In genomic region chr6:89000359-89000758, GRCm38 (mm10) we compare ENCODE assay signal across 8 mouse cellular contexts.
DNase-seq lines count a peak whose midpoint lies in the region; ATAC-seq lines count a peak whose summit lies in the region.

No protein-coding gene starts in this region.

- no peak overlapping the region for H3K4me3 ChIP-seq in heart, embryonic 10.5 days
- H3K4me3 ChIP-seq in embryonic facial prominence, embryonic 14.5 days (ENCODE audit: low read depth, low read length): no peak overlapping the region
- no peak overlapping the region for H3K4me3 ChIP-seq in midbrain, embryonic 16.5 days (ENCODE audit: low read depth, low read length)

- H3K9me3 ChIP-seq in heart, embryonic 10.5 days: no peaks in the 10 kb centered on the region
- no peaks in the 10 kb centered on the region for H3K9me3 ChIP-seq in embryonic facial prominence, embryonic 14.5 days (ENCODE audit: control insufficient read depth, low read length)
- H3K9me3 ChIP-seq in midbrain, embryonic 16.5 days (replicated peaks; ENCODE audit: control insufficient read depth, low read length, poor library complexity, severe bottlenecking): no peaks in the 10 kb centered on the region

- no peak overlapping the region for H3K9ac ChIP-seq in embryonic facial prominence, embryonic 14.5 days (ENCODE audit: low read depth, low read length)
- peak overlapping the region; percentile 46; the same call in 1 of the 2 replicates for H3K9ac ChIP-seq in midbrain, embryonic 16.5 days (ENCODE audit: low read depth, low read length)

- no peak for ATAC-seq in embryonic facial prominence, embryonic 14.5 days (ENCODE audit: low read depth)
- ATAC-seq in midbrain, embryonic 16.5 days: no peak

- peak; percentile 90 for DNase-seq in heart, adult 11 months
- no peak for DNase-seq in heart, embryonic 10.5 days (ENCODE audit: low spot score)
- peak; percentile 34 for DNase-seq in embryonic facial prominence, embryonic 14.5 days (ENCODE audit: low spot score)
- DNase-seq in kidney, postnatal 10 days: peak; percentile 46
- no peak for DNase-seq in layer of hippocampus, adult 8-10 months (ENCODE audit: low spot score in 2 of 2)
- no peak for DNase-seq in ovary, postnatal 36 days (ENCODE audit: low spot score)
- no peak for DNase-seq in thymus, postnatal 0 days (ENCODE audit: low spot score)

- no peak overlapping the region for H3K27ac ChIP-seq in heart, embryonic 10.5 days
- H3K27ac ChIP-seq in embryonic facial prominence, embryonic 14.5 days (replicated peaks; ENCODE audit: low read depth, low read length): no peak overlapping the region
- peak overlapping the region; percentile 22; the same call in 1 of the 2 replicates for H3K27ac ChIP-seq in midbrain, embryonic 16.5 days (ENCODE audit: low read length)

- H3K36me3 ChIP-seq in heart, embryonic 10.5 days: no peaks in the 10 kb centered on the region
- no peaks in the 10 kb centered on the region for H3K36me3 ChIP-seq in embryonic facial prominence, embryonic 14.5 days (ENCODE audit: control insufficient read depth, insufficient read depth, low read length)
- no peaks in the 10 kb centered on the region for H3K36me3 ChIP-seq in midbrain, embryonic 16.5 days (ENCODE audit: control insufficient read depth, insufficient read depth, low read length)

- H3K4me1 ChIP-seq in heart, embryonic 10.5 days: no peaks in the 10 kb centered on the region
- H3K4me1 ChIP-seq in embryonic facial prominence, embryonic 14.5 days (ENCODE audit: control insufficient read depth, insufficient read depth, low read length): peaks cover 7% of the 10 kb centered on the region
- peaks cover 6% of the 10 kb centered on the region; the same call in 1 of the 2 replicates for H3K4me1 ChIP-seq in midbrain, embryonic 16.5 days (ENCODE audit: control insufficient read depth, insufficient read depth, low read length)

- H3K4me2 ChIP-seq in embryonic facial prominence, embryonic 14.5 days (ENCODE audit: low read depth, low read length): peak overlapping the region; percentile 7
- peak overlapping the region; percentile 41 for H3K4me2 ChIP-seq in midbrain, embryonic 16.5 days (ENCODE audit: low read length)

- no peaks in the 10 kb centered on the region for H3K27me3 ChIP-seq in heart, embryonic 10.5 days (ENCODE audit: insufficient read depth, poor library complexity, severe bottlenecking)
- H3K27me3 ChIP-seq in embryonic facial prominence, embryonic 14.5 days (replicated peaks; ENCODE audit: control insufficient read depth, insufficient read depth, low read length): no peaks in the 10 kb centered on the region
- H3K27me3 ChIP-seq in midbrain, embryonic 16.5 days (ENCODE audit: control insufficient read depth, insufficient read depth, low read depth, low read length): no peaks in the 10 kb centered on the region

- WGBS in heart, embryonic 10.5 days: 43% methylated on average over 14 of the region's 14 CpGs
- WGBS in embryonic facial prominence, embryonic 14.5 days: 24% methylated on average over 14 of the region's 14 CpGs
- WGBS in midbrain, embryonic 16.5 days: 5% methylated on average over 14 of the region's 14 CpGs

Comparison
In these comparisons a context has a peak if more than half of its experiments do, and no peak if none do; other contexts are left out.
1. DNase-seq: peak in heart, adult 11 months (single experiment), embryonic facial prominence, embryonic 14.5 days (single experiment) and kidney, postnatal 10 days (single experiment); none in heart, embryonic 10.5 days (single experiment), layer of hippocampus, adult 8-10 months (0 of 2), ovary, postnatal 36 days (single experiment) and thymus, postnatal 0 days (single experiment).